Mouse (Mus musculus) urinary bladder, postnatal 36 days (tissue): ENCODE results near the gene Dand5.

Experiments used
- DNase-seq, 2 experiments: peaks; one replicate each; pipeline ENCODE4 v3.0.0; 2022; ENCODE audit warnings: low spot score in 2 of 2, mixed read lengths in 1 of 2

Gene Dand5

GRCm38 (mm10) chr8:84799999-84800831 is 22.4 kb downstream of the Dand5 start, which contains the start of gene Nfix:
Gene Nfix, minus strand, starts transcription at chr8:84800344.
- peak in 1 of 2 experiments; percentile 67 for DNase-seq

GRCm38 (mm10) chr8:84799136-84799931 is 23.3 kb downstream of the Dand5 start:
- DNase-seq, result peak in 1 of 2 experiments; percentile 50

GRCm38 (mm10) chr8:84798446-84799135 is 24.0 kb downstream of the Dand5 start:
- no peak for DNase-seq

- no peak for DNase-seq
These were observed 24.7 kb downstream of the Dand5 start for GRCm38 (mm10) chr8:84797971-84798370.

- no peak for DNase-seq
These were observed 25.3 kb downstream of the Dand5 start for GRCm38 (mm10) chr8:84797256-84797797.

GRCm38 (mm10) chr8:84794486-84794885 is 28.1 kb downstream of the Dand5 start:
- DNase-seq, result no peak

GRCm38 (mm10) chr8:84793791-84794485 is 28.7 kb downstream of the Dand5 start:
- DNase-seq, result no peak

- DNase-seq, result no peak
These were observed 29.5 kb downstream of the Dand5 start for GRCm38 (mm10) chr8:84793134-84793533.

GRCm38 (mm10) chr8:84792429-84792947 is 30.1 kb downstream of the Dand5 start:
- no peak for DNase-seq

GRCm38 (mm10) chr8:84790537-84790936 is 32.1 kb downstream of the Dand5 start:
- no peak for DNase-seq

GRCm38 (mm10) chr8:84789855-84790486 is 32.7 kb downstream of the Dand5 start:
- DNase-seq, result no peak

GRCm38 (mm10) chr8:84789345-84789744 is 33.3 kb downstream of the Dand5 start:
- DNase-seq, result no peak

GRCm38 (mm10) chr8:84788896-84789295 is 33.7 kb downstream of the Dand5 start:
- peak; percentile 71 to 85 for DNase-seq

GRCm38 (mm10) chr8:84787523-84788302 is 34.9 kb downstream of the Dand5 start:
- no peak for DNase-seq

GRCm38 (mm10) chr8:84786801-84787467 is 35.7 kb downstream of the Dand5 start:
- DNase-seq, result no peak

- DNase-seq, result peak in 1 of 2 experiments; percentile 67
These were observed 36.6 kb downstream of the Dand5 start for GRCm38 (mm10) chr8:84785756-84786677.

GRCm38 (mm10) chr8:84785506-84785755 is 37.2 kb downstream of the Dand5 start:
- no peak for DNase-seq
